Mouse (Mus musculus) mesoderm, embryonic 11.5 days (tissue): ENCODE data around the gene Arg2.
"Not testable (repeated sequence)": the region's sequence is repeated elsewhere in the genome, so short reads cannot be mapped to it uniquely, and the experiment has no call there.

ENCODE experiments used
- DNase-seq: peaks from one replicate; pipeline ENCODE4 v3.0.0-alpha.2; 2012; ENCODE audit warnings: low read depth, low spot score

Arg2 gene

GRCm38 (mm10) chr12:79170421-79170820 is 39.8 kb downstream of the Arg2 start:
- DNase-seq: no peak

GRCm38 (mm10) chr12:79171269-79171995 is 40.9 kb downstream of the Arg2 start:
- DNase-seq: peak; percentile 10

GRCm38 (mm10) chr12:79172019-79172941 is 41.7 kb downstream of the Arg2 start, which contains the start of gene Vti1b:
Vti1b (minus strand) TSS chr12:79172667.
- peak; percentile 84 for DNase-seq

- no peak for DNase-seq
These were observed 43.1 kb downstream of the Arg2 start for GRCm38 (mm10) chr12:79173721-79174120.

GRCm38 (mm10) chr12:79175998-79176397 is 45.4 kb downstream of the Arg2 start:
- no peak for DNase-seq

- DNase-seq: not testable (repeated sequence)
These were observed 54.6 kb downstream of the Arg2 start for GRCm38 (mm10) chr12:79185160-79185559.

GRCm38 (mm10) chr12:79190931-79191673 is 60.5 kb downstream of the Arg2 start:
- peak; percentile 74 for DNase-seq

GRCm38 (mm10) chr12:79191701-79192100 is 61.1 kb downstream of the Arg2 start:
- DNase-seq: peak; percentile 87

- no peak for DNase-seq
These were observed 61.6 kb downstream of the Arg2 start, which contains the start of gene Rdh11 for GRCm38 (mm10) chr12:79192193-79192592. Rdh11 (minus strand) TSS chr12:79192293.

- DNase-seq: peak; percentile 88
These were observed 62.9 kb downstream of the Arg2 start for GRCm38 (mm10) chr12:79193441-79193840.

- DNase-seq: no peak
These were observed 66.5 kb downstream of the Arg2 start for GRCm38 (mm10) chr12:79197105-79197504.

GRCm38 (mm10) chr12:79201882-79202281 is 71.3 kb downstream of the Arg2 start:
- no peak for DNase-seq
